Mouse (Mus musculus) C2C12 (cell line): ENCODE results near the gene Fcgbp.

Source experiments
- CTCF ChIP-seq: IDR thresholded peaks from one replicate; pipeline ENCODE4 v1.5.1; 2011; ENCODE audit not compliant: control insufficient read depth, insufficient read depth, insufficient read length
- MYOG ChIP-seq: IDR thresholded peaks from one replicate; pipeline ENCODE4 v1.6.1; 2011; ENCODE audit not compliant: control insufficient read depth, insufficient read length; ENCODE audit errors: extremely low read depth
- USF1 ChIP-seq: IDR thresholded peaks from one replicate; pipeline ENCODE4 v1.6.1; 2011; ENCODE audit warnings: low read depth, mild to moderate bottlenecking, control low read depth, moderate library complexity

- TF ChIP-seq CTCF, result no peak
- TF ChIP-seq MYOG, result no peak
- TF ChIP-seq USF1, result no peak
Observed at GRCm38 (mm10) chr7:28129166-28129565, 58.1 kb downstream of the Fcgbp start, which contains the start of gene 9530053A07Rik.
